Mouse (Mus musculus) frontal cortex, adult (tissue): ENCODE results near the gene Cdc40.
"Not testable (repeated sequence)": the region's sequence is repeated elsewhere in the genome, so short reads cannot be mapped to it uniquely, and the experiment has no call there.

Experiments used
- ATAC-seq: cut with Nextera tagmentation; 2 replicates; pipeline ENCODE4 v1.9.2; 2017; ENCODE audit warnings: mild to moderate bottlenecking, moderate library complexity, mixed read lengths; ENCODE audit not compliant: low TSS enrichment

Gene Cdc40

GRCm38 (mm10) chr10:40868081-40868480 lies 15.0 kb downstream of the Cdc40 start:
- peak; percentile 41; the same call in 1 of the 2 replicates for ATAC-seq

GRCm38 (mm10) chr10:40857599-40857998 lies 25.5 kb downstream of the Cdc40 start:
- ATAC-seq = no peak

- no peak for ATAC-seq
Measured at GRCm38 (mm10) chr10:40856703-40857102, 26.4 kb downstream of the Cdc40 start.

GRCm38 (mm10) chr10:40855616-40856015 lies 27.5 kb downstream of the Cdc40 start:
- ATAC-seq = no peak

GRCm38 (mm10) chr10:40851138-40851537 lies 32.0 kb downstream of the Cdc40 start:
- ATAC-seq = no peak

- no peak for ATAC-seq
Measured at GRCm38 (mm10) chr10:40850644-40851043, 32.5 kb downstream of the Cdc40 start.

- no peak for ATAC-seq
Measured at GRCm38 (mm10) chr10:40847176-40847874, 35.8 kb downstream of the Cdc40 start.

- ATAC-seq = no peak
Measured at GRCm38 (mm10) chr10:40845626-40846025, 37.5 kb downstream of the Cdc40 start.

- ATAC-seq = peak; percentile 38
Measured at GRCm38 (mm10) chr10:40844546-40844945, 38.6 kb downstream of the Cdc40 start.

GRCm38 (mm10) chr10:40843841-40844240 lies 39.3 kb downstream of the Cdc40 start:
- ATAC-seq = peak; percentile 76

- ATAC-seq = no peak
Measured at GRCm38 (mm10) chr10:40840086-40840485, 43.0 kb downstream of the Cdc40 start.

GRCm38 (mm10) chr10:40831267-40831666 lies 51.8 kb downstream of the Cdc40 start:
- ATAC-seq = peak; percentile 21; the same call in 1 of the 2 replicates

- peak; percentile 79 for ATAC-seq
Measured at GRCm38 (mm10) chr10:40830312-40830711, 52.8 kb downstream of the Cdc40 start.

GRCm38 (mm10) chr10:40827706-40828105 lies 55.4 kb downstream of the Cdc40 start:
- ATAC-seq = no peak

- ATAC-seq = peak; percentile 48
Measured at GRCm38 (mm10) chr10:40825952-40826351, 57.2 kb downstream of the Cdc40 start.

- no peak for ATAC-seq
Measured at GRCm38 (mm10) chr10:40816471-40816870, 66.6 kb downstream of the Cdc40 start.

- ATAC-seq = peak; percentile 53
Measured at GRCm38 (mm10) chr10:40813627-40814026, 69.5 kb downstream of the Cdc40 start.

- not testable (repeated sequence) for ATAC-seq
Measured at GRCm38 (mm10) chr10:40809411-40809910, 73.7 kb downstream of the Cdc40 start.

GRCm38 (mm10) chr10:40806221-40806620 lies 76.9 kb downstream of the Cdc40 start:
- ATAC-seq = no peak

GRCm38 (mm10) chr10:40805221-40805620 lies 77.9 kb downstream of the Cdc40 start:
- no peak for ATAC-seq

- peak; percentile 81 for ATAC-seq
Measured at GRCm38 (mm10) chr10:40792115-40792514, 91.0 kb downstream of the Cdc40 start.

- ATAC-seq = no peak
Measured at GRCm38 (mm10) chr10:40790406-40790805, 92.7 kb downstream of the Cdc40 start.
